Mouse (Mus musculus) gastrocnemius, postnatal 14 days (tissue): ENCODE measurements around the gene Gp1ba. TPM values are rescaled to one million over a fixed set of nuclear protein-coding genes. Genes with fewer than 3 reads are reported as not detected.
A peak's percentile ranks its signal among the peaks of the same experiment; 100 is the strongest.

ENCODE experiments used
- DNase-seq: peaks from one replicate; pipeline ENCODE4 v3.0.0; 2021; ENCODE audit warnings: mixed read lengths
- intact Hi-C: fragments of 180-260 bp; cut with DNase I; formaldehyde crosslinking; loops from one replicate; pipeline ENCODE4 v1.15.1; 2025; ENCODE audit warnings: low total_unique reads
- total RNA-seq, 2 experiments: library from RNA; stranded (reverse); gene quantifications; 2 replicates each; pipeline ENCODE4 v1.2.3; 2021

The Gp1ba gene
- total RNA-seq, 2 experiments from 2014 or later = 0.08 TPM; not detected in 1

- intact Hi-C loops = no loop called here
- no peak for DNase-seq
Observed at GRCm38 (mm10) chr11:70664741-70665140, 25.8 kb downstream of the Gp1ba start.

DNA sequence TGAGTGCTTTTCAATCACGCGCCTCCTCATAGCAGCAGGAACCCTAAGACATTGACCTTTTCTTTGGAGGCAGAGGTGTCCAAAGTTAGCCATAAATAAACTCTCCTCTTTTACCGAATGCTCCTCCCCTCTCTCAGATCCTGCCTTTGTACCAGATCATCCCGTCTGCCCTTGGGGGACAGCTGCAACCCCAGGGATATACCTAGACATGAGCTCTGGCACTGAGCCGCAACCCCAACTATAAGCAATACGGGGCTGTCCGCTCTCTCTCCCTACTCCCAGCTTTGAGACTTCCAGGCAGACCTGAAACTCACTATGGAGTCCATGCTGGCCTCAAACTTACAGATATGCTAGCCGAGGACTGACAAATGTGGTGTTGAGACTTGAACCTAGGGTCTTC is 27.8 kb downstream of the Gp1ba start:
- no peak for DNase-seq
- intact Hi-C loops = no loop called here

DNA sequence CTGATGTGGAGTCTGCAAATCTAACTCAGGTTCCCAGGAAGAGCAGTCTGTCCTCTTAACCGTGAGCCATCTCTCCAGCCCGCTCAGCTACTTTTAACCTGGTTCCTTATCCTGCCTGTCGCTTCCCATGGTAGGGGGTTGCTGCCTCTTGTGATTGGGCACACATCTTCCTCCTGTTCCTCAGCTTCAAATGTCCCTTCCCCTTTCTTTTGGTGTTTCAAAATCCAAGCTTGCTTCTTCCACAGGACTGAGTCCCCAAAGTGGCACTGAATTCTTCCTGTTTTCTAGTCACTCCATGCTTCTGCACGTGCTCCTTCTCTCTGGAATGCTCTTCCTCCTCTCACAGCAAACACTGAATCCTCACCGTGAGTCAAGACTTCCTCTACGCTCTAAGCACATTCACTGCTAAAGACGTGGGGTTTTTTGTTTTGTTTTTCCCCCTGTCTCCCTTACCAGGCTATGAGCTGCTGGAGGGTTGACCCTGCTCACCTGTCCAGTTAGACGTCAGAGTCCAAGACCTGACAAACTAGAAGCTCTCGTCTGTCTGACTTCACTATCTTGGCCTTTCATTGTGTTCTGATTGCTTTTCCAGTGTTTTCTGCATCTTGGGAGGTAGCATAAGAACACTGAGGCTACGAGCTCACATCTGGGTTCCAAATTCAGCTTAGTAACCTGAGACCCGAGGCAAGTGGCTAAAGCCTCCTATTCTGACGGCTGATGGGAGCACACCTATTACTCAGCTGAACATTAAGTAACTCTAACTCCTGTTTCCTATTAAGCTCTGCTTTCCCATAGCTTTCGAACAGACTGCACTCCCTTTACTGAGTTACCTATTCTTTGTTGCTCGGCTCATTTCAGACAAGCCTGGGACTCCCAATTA is 28.6 kb downstream of the Gp1ba start:
- no peak for DNase-seq
- intact Hi-C loops = no loop called here

GRCm38 (mm10) chr11:70668335-70668770 is 29.4 kb downstream of the Gp1ba start:
- intact Hi-C loops = no loop called here
- peak; percentile 85 for DNase-seq

GRCm38 (mm10) chr11:70668771-70669505 is 30.0 kb downstream of the Gp1ba start, which contains the start of gene Spag7:
Gene Spag7, minus strand, starts transcription at chr11:70669416.
- intact Hi-C loops = no loop called here
- DNase-seq = peak; percentile 94

DNA sequence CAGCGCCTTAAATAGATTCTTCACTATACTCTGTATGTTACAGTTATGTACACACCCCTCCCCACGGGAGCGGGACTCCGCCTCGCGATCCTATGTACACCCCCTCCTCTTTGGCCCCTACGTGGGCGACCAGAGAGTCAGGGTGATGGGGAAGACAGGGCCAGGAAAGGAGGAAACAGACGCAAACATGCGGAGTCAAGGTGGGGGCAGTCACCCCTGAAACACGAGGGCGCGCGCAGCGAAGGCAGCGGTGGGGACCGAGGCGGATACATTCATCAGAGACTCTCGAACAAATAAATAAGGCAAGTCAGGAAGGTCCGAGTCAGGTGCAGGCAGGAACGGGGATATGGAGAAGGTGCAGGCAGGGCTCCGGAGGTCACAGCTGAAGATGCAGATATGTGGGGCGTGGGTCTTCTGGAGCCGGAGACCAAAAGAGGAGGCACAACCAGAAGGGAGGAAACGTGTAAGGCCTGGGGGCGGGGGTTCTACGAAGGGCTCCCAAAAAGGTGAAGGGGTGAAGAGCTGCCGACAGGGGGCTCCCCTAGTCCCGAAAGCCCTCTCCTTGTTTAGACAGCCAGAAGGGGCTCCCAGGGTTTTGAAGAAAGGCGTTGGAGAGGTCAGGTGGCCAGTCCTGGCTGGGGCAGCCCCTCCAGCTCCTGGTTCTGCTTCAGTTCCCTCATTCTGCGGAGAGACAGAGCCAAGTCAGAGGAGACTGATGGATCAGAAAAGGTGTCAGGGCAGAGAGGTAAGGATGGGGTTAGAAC is 30.8 kb downstream of the Gp1ba start:
- intact Hi-C loops = no loop called here
- peak; percentile 78 for DNase-seq

GRCm38 (mm10) chr11:70670483-70670882 is 31.6 kb downstream of the Gp1ba start:
- DNase-seq = no peak
- intact Hi-C loops = no loop called here

- intact Hi-C loops = no loop called here
- DNase-seq = no peak
Observed at GRCm38 (mm10) chr11:70671333-70672047, 32.6 kb downstream of the Gp1ba start.

- no peak for DNase-seq
- intact Hi-C loops = no loop called here
Observed at GRCm38 (mm10) chr11:70674014-70674413, 35.1 kb downstream of the Gp1ba start.

- DNase-seq = no peak
- intact Hi-C loops = no loop called here
Observed at GRCm38 (mm10) chr11:70674501-70674900, 35.6 kb downstream of the Gp1ba start.

DNA sequence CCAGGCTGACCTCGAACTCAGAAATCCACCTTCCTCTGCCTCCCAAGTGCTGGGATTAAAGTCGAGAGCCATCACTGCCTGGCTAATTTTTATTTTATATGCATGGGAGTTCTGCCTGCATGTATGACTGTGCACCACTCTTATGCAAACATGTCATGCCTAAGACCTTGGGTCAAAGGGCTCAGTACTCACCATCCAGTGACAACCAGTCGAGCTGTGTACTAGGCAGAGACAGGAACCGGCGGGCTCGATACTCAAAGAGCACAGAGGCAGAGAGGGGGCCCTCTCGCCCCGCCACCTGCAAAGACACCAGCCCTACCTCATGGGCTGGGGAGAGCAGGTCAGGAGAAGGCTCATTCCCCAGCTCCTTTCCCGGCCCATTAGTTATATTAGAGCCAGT is 39.2 kb downstream of the Gp1ba start:
- no peak for DNase-seq
- intact Hi-C loops = no loop called here

- no peak for DNase-seq
- intact Hi-C loops = no loop called here
Observed at GRCm38 (mm10) chr11:70678576-70678975, 39.7 kb downstream of the Gp1ba start.

- intact Hi-C loops = no loop called here
- no peak for DNase-seq
Observed at GRCm38 (mm10) chr11:70679361-70679760, 40.4 kb downstream of the Gp1ba start.

DNA sequence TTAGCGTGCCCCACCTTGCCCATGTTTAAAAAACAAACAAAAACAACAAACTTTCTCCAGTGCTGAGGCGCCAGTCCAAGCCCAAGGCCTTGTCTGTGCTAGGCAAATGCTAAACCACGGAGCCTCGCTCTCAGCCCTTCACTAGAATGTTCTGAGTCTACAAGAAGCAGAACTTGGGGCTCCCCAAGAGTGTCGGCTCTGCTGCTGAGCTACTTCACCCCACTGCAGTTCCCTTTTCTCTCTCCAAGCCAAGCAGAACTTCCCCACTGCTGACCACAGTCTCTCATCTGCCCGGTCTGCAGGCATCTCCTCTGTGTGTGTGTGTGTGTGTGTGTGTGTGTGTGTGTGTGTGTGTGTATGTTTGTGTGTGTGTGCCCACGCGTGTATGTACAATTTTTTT is 41.0 kb downstream of the Gp1ba start:
- intact Hi-C loops = loop anchor here (5.0 kb wide), 1 partner anchor 77 kb away; no protein-coding TSS in a partner anchor
- no peak for DNase-seq

- no peak for DNase-seq
- intact Hi-C loops = loop anchor here (5.0 kb wide), 1 partner anchor 76 kb away; no protein-coding TSS in a partner anchor
Observed at GRCm38 (mm10) chr11:70681170-70681569, 42.2 kb downstream of the Gp1ba start.

GRCm38 (mm10) chr11:70681897-70682581 is 43.1 kb downstream of the Gp1ba start:
- intact Hi-C loops = loop anchor here (5.0 kb wide), 1 partner anchor 75 kb away; no protein-coding TSS in a partner anchor
- no peak for DNase-seq

GRCm38 (mm10) chr11:70683640-70684039 is 44.7 kb downstream of the Gp1ba start:
- no peak for DNase-seq
- intact Hi-C loops = loop anchor here (5.0 kb wide), 1 partner anchor 74 kb away; no protein-coding TSS in a partner anchor

GRCm38 (mm10) chr11:70686901-70687566 is 48.1 kb downstream of the Gp1ba start:
- DNase-seq = no peak
- intact Hi-C loops = no loop called here
